Mouse (Mus musculus) megakaryocyte progenitor cell, adult 5-6 weeks (primary cell): ENCODE results near the gene Abca1. TPM values are rescaled to one million over a fixed set of nuclear protein-coding genes. Genes with fewer than 3 reads are reported as not detected.

Experiments used
- ATAC-seq: replicated peaks from 2 replicates; pipeline ENCODE4 v1.8.0; 2016; ENCODE audit warnings: mild to moderate bottlenecking, moderate TSS enrichment, inconsistent platforms; ENCODE audit not compliant: poor library complexity
- total RNA-seq, 2 experiments: library from RNA; stranded (forward) in 1 of 2; stranded (reverse) in 1 of 2; fragments of 157-497, 149-512 nt in 1 of 2; fragments of 200-1000 nt in 1 of 2; gene quantifications; 2 replicates each; pipeline versions ENCODE4 v1.2.3 to v1.2.4; 2015 to 2017

Abca1 gene
- total RNA-seq (2015): 1.2 and 1.8 TPM in 2 replicates
- total RNA-seq (2017): 1.8 and 1.9 TPM in 2 replicates

DNA sequence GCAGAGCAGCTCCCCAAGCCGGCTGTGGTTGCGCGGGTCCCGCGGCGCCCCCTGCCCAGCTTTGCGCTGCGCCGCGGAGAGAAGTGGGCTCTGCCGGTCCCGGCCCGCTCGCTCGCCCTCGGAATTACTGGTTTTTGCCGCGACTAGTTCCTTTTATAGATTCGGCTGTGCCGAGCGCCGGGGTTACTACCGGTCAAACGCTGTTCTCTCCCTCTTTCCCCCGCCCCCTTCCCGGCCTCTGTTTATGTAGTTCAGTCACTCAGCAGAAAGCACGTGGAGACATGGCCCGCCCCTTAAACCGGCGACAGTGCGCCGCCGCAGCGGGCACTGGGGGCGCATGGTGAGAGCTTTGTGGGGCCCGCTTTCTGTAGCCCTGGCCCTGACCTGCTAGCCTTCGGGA lies at the start of gene Abca1:
Abca1 (minus strand) TSS at position 129 of the 400 bp plus-strand sequence.
- ATAC-seq: peak; percentile 92

DNA sequence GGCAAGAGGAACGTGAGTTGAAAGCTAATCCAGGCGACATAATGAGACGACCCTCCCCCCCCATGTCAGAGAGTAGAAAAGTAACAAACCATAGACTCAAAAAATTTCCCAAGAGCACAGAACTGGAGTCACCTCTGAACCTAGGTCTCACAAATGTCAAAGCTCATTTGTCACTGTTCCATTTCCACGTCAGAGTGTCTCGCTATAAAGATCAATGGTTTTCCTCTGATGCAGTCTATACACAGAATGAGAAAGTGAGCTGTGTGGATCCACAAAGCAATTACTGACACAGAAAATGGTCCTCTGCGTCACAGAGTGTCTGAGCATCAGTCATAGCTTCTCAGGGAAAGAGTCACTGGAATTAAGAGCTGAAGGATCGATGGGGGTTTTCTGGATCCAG lies 44.8 kb upstream of the Abca1 start:
- no peak for ATAC-seq

DNA sequence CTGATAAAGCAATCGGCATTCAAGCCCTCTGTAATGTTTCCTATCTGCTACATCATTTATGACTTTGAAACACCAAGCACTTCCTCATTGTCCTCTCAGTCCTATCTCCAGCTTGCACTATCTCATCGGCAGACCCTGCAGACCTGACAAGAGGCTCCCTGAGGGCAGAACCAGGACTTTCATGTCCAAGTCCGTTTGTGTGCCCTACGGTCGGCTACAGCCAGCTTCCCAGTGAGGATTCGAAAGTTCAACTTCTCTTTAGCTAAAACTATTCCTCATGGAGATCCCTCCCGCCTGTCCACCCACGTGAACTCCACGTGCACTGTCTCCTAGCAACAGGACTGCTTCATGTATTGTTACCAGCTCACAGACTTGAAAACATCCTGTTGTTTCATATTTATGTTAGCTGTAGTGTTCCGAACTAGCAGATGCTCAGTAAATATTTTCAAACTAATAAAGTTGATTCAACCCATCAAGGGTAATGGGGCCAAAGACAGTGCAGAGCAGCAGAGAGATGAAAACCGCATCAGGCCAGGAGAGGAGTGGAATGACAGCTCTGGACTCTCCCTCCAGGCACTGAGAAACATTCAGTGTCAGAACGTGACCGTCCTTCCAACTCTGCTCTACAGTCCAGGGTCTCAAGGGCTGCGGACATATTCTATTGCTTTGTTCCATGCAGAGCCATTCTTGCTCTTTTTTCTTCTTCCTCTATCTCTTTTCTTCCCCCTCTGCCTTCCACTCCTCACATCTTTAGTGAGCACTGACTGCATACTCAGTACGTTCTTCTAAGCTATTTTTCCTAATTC lies 44.1 kb upstream of the Abca1 start:
- peak; percentile 61 for ATAC-seq

DNA sequence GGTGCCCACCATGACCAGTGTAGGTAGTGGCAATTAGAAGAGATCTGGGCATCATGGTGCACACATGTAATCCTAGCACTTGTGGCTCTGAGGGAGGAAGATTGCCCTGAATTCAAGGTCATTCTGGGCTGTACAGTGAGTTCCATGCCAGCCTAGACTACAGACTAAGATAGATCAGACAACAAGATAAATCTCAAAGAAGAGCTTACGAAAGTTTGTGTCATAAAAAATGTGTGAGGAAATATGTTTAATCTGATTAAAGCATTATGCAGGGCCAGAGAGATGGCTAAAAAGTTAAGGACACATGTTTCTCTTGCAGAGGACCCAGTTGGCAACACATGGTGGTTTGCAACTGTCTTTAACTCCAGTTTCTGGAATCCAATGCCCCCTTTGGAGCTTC lies 40.6 kb upstream of the Abca1 start:
- no peak for ATAC-seq

DNA sequence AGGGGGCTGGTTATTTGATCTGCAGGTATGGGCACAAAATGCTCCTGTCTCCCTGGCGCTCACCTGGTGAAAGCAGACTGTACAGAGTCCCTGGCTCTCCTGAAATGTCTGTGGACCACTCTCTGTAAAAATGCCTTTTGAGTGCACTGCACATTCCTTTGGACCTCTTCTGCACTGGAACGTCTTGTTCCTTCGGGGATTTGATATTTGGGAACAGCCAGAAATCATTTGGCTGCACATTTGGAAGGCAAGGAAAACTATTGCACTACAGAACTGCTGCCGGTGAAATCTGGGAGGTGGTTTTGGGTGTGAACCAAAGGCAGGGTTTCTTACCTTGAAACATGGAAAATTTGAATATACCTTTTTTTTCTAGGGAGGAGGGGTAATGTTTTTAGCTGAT lies 38.1 kb upstream of the Abca1 start:
- ATAC-seq: no peak

DNA sequence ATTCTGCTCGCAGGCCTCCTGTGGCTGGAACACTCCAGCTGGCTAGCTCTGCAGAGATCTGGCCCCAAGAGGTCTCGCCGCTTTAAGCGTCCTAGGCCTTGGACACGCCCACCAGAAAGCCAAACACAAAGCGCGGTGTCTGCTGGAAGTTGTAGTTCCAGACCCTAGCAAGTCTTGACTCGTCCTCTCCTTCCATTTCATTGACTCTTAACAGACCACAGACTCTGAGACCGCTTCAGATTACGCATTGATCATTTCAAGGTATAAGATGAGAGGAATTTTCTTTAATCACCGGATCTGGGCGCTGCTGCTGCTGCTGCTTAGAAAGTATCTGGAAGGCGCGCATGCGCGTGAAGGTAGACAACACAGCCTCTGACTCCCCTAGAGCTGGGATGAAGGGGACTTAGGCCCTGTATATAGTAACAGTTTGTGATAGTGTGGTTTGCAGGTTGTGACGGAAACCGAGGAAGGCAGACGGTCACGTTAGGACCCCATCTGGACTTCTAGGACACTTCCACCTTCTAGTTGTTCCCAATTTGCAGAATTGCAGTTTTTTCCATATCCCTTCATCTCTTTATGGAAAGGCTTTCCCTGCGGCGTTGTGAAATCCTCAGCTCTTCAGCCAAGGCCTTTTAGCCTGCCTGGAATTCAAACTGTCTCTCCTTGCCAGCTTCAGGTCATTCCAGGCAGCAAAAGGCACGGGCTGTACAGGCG lies 36.5 kb upstream of the Abca1 start:
- ATAC-seq: peak; percentile 98

DNA sequence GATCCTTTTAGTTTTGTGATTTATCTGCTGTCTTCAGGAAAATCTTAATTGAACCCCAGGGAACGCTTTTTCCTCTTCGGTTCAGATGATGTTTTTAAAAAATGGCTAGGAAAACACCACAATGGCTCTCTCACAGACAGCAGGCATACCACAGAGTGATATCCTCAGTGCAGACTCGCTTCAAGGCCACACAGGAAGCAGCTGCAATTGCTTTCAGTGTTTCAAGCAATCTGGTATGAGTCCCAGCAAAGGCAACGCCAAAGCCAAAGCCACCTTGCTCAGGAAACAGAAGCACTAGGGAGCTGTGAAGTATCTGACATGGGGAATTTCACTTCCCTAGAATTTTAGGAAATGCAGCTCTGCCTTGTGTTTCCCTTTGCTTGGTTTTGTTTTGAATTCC lies 27.4 kb upstream of the Abca1 start:
- peak; percentile 96 for ATAC-seq

DNA sequence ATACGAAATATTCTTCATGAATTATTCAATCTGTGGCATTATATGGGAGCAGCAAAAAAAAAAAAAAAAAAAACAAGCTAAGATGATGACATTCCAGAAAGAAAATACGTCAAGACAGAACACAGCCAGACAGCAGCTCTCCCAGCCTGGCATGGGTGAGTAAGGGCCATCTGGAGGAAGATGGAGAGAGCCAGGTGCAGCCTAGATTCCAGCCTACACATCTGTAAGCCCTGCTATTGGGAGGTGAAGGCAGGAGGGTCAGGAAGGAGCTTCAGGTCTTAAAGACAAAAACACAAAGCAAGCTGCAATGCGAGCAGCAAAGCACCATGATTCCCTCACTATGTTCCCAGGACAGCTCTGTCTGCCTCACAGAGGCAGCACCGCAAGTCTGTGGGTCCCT lies 26.9 kb upstream of the Abca1 start:
- ATAC-seq: 0 out of 2 replicates have a peak, but pooled peaks have one; percentile 9

DNA sequence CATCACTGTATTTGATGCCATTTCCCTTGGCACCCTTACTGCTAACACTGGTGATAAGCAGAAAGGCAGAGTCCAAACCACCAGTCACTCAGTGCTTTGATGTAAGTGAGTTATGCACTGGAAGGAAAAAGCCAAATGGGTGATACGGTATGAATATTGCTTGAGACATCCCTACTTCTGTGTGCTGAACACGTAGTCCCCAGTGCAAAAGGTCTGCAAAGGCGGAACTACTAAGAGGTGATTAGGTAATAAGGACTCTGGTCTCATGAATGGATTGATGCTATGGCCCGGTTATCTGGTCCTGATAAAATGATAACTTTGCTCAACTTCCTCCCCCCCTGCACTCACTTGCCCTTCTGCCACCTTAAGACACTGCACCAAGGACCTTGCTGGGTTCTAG lies 26.4 kb upstream of the Abca1 start:
- ATAC-seq: peak; percentile 31

DNA sequence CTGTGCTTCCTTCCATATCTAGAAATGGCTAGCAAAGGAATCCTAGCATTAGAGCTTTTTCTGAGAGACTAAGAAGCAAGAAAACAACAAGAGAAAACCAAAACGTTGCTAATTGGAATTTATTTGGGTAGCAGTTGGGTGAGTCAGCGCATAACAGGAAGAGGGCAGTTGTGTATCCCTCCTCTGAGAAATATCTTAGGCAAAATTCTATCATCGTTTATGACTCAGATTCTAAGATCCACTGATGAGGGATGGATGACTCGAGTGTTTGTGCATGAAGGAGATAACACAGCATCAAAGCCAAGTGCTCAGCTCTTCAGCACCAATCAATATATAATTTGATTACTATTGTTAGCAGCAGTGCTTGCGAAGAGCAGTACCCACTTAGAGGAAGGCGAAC lies 21.8 kb upstream of the Abca1 start:
- no peak for ATAC-seq

DNA sequence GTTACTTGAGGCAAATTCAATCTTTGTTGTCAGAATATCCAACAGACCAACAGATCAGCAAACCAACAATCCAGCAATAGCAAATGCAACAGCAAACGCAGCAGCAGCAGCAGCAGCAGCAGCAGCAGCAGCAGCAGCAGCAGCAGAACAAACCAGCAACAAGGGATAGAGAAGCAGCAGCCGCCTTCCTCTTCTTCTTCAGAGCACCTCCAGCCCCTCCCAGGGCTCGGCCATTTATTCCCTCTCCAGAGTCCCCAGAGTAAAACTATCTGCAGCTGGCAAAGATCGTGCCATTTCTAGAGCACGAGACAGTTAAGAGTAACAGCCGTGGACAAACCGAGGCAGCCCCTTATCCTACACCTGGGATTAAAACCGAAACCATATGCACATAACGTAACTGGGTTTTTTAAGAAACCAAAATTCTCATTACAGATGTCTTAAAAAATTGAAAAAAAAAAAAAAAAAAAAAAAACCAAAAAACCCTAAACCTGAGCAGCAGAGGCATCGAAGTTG lies 19.7 kb upstream of the Abca1 start:
- no peak for ATAC-seq

DNA sequence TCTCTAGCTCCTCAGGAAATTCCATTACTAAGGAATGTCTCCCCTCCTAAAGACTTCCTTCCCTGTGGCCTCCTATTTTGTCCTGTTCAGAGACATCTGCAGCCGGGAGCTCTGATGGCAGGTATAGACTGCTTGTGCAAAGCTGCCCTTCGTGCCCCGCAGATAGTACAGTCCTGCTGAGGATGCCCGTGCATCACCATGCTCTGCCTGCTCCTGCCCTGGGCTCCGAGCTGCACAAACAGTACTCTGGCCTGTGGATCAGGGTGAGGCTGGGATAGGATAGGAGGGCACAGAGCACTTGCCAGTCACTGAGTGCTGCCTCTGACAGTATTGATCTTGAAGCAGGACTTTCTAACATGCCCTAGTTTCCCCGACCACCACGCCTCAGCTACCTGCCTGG lies 18.8 kb upstream of the Abca1 start:
- no peak for ATAC-seq

DNA sequence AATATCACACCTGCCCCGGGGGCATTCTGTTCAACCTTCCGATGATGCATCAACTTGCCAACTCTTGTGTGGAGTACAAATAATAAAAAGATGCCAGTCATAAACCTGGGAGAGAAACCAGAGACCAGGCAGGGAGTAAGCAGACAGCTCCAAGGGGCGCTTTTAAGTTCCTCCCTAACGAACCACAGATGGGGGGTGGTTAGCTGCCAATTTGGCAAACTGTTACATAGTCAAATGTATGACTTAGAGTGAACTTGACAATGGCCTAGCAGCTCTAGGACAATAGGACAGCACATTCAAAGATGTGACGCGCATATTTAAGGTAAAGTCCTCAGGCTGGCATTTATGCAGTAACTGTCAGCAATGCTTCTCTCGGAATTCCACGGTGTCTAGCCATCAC lies 18.0 kb upstream of the Abca1 start:
- ATAC-seq: no peak

DNA sequence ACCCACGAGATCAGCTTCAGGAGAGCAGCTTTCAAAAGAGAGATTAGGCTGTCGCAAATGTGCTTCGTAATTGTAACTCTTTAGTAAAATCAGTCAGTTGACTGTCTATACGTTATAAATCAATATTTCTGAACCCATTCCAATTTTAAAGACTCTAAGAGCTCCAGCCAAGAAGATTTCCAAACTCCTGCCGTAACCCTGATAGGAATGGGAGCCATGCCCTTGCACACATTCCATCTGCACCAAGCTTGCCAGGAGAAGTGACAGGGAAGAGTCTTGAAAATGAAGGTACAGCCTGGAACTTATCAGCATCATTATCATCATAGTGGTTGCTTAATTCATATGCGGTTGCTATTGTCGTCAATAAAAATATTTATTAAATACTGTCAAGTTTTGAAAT lies 15.2 kb upstream of the Abca1 start:
- ATAC-seq: no peak

DNA sequence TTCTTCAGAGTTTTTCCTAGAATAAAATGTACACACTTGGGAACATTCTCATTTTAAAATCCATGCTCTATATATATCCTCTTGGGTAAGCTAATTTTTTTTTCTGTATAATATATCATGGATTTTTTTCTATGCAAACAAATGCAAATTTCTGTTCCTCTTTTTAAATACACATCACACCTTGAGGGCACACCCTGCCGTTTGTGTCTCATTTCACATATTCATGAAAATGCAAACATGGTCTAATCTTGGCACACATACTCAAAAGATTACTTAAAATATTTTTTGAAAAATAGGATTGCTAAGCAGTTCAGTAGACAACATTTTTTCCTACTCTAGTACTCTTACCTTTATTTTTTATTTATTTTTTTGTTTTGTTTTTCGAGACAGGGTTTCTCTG lies 10.7 kb upstream of the Abca1 start:
- ATAC-seq: no peak

DNA sequence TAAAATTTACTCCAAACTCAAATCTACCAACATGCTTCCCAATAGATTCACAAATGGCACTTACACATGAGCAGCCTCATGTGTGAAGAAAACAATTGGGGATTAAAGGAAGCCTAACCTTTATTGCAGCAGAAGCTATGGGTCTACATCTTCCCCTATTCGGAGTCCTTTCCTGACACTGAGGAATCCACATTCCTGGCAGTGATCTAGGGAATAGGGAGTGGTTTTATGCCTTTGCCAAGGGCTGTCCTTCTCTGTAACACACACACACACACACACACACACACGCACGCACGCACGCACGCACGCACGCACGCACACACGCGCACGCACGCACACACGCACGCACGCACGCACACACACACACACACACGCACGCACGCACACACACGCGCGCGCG lies 5.5 kb upstream of the Abca1 start:
- no peak for ATAC-seq

DNA sequence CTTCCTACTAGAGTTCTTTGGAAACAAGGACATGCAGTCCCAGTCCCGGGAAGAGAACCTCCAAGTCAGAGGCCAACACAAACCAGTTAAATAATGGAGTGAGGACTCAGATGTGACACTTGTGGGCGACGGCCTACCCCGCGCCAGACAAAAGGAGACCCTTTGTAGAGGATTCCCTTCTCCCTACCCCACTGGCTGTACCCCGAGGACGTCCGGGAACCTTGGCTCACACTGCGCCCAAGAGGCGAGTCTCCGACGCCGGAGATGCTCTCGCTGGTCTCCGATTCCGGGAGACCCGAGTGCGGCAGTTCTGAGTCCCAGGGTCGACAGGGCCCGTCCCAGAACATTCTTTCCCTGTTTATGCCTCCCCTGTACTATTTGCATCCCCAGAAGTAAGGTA lies 519 bp downstream of the Abca1 start:
- peak; percentile 10 for ATAC-seq

DNA sequence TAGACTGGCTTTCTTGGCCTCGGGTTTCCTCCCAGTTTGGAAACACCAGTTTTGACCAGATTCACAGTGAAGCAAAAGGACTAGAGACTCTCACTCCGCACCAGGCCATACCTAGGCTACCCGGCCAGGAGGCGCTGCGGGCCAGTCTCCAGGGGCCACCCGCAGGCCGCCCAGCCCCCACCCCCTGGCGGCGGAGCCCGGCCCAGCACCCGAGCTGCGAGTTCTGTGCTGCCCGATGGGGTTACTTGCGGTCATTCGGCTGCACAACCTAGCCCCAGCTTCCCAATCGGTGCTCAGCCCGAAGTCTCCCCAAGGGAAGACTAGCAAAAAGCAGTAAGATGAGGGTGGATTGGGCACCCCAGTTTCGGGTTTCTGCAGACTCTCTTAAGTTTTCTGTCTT lies 1.1 kb downstream of the Abca1 start:
- ATAC-seq: peak; percentile 90

DNA sequence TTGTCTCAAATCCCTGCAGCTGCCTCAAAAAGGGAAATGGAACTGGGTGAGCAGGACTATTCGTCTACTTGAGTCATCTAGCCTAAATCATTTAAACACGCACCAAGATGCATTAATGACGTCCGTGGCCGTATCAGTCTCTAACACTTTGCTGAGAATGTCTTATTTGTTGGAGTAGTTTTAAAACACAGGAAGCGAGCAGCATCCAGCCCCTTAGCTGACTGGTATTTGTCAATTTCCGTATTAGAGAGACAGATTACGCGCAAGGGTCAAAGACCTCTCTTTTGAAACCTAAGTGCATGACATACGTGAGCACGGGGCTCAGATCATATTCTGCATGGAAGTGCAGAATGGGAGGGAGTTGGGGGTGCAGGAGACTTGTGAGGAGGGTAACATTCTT lies 4.2 kb downstream of the Abca1 start:
- ATAC-seq: no peak

DNA sequence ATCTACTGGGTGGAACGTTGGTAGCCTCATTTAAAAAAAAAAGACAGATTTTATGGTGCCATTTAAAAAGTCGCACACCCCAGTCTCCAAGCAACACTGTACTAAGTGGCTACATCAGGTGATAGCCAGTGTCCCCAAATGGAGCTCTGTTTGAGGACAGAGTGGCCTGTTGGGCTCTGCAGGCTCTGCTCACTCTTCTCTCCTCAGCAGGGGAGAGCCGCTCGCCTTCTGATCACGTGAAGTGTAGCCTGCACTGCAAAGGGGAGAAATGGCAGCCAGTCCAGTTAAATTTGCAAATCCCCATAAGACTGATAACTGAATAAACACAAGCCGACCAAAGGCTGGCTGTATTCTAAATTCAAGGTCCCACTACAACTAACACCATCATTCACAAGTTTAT lies 6.0 kb downstream of the Abca1 start:
- ATAC-seq: no peak

DNA sequence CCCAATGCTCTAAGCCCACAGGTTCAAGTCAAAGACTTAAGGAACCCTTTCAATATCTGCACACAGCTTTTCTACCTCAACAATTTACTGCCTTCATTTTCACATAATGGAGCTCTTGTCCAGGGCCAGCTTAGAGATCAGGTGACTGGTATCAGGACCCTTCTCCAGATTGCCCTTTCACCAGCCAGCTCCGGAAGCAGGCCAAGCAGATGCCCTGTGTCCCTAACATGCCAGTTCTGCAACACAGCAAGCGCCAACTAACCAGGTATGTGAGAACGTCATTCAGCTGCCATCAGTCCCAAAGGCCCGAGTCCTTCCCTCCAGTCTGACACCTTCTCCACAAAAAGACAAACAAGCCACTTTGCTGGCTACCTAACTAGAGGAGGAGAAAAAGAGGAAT lies 6.6 kb downstream of the Abca1 start:
- ATAC-seq: no peak

DNA sequence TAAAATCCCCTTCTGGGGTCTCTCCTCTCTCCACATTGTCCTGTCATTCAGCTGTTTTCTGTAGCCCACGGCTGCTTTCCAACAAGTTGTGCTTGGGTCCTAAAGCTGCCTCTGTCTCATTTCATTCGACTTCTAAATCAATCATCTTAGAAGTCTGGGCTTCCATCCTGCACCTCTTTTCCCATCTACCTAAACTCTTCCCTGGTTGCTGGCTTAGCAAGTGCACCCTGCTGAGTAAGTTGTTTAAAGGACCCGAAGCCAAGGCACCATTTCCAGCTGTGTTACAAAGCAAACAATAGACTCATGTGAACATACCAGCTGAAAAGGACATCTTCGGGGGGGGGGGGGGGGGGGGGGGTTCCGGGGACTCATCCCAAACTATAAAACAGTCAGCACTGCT lies 7.0 kb downstream of the Abca1 start:
- ATAC-seq: no peak
